Mouse (Mus musculus) embryo, embryonic 9.5 days (tissue): ENCODE results near the gene Eml2.
"Not testable (repeated sequence)": the region's sequence is repeated elsewhere in the genome, so short reads cannot be mapped to it uniquely, and the experiment has no call there.

ENCODE experiments used
- DNase-seq: peaks from one replicate; pipeline ENCODE4 v3.0.0-alpha.2; 2017; ENCODE audit errors: extremely low spot score

The Eml2 gene

GRCm38 (mm10) chr7:19175708-19176515 is at the start of gene Eml2:
TSS of gene Eml2 (plus strand) at chr7:19176421.
- DNase-seq: peak; percentile 71

- DNase-seq: no peak
Observed at GRCm38 (mm10) chr7:19127744-19128143, 48.5 kb upstream of the Eml2 start.

GRCm38 (mm10) chr7:19129396-19129795 is 46.8 kb upstream of the Eml2 start:
- DNase-seq: no peak

GRCm38 (mm10) chr7:19130657-19131056 is 45.6 kb upstream of the Eml2 start:
- no peak for DNase-seq

- peak; percentile 97 for DNase-seq
Observed at GRCm38 (mm10) chr7:19131324-19131848, 44.8 kb upstream of the Eml2 start.

- no peak for DNase-seq
Observed at GRCm38 (mm10) chr7:19136168-19136567, 40.1 kb upstream of the Eml2 start.

GRCm38 (mm10) chr7:19136673-19137334 is 39.4 kb upstream of the Eml2 start:
- DNase-seq: no peak

- no peak for DNase-seq
Observed at GRCm38 (mm10) chr7:19137380-19137779, 38.8 kb upstream of the Eml2 start.

GRCm38 (mm10) chr7:19146793-19147192 is 29.4 kb upstream of the Eml2 start:
- DNase-seq: no peak

- no peak for DNase-seq
Observed at GRCm38 (mm10) chr7:19147497-19148045, 28.6 kb upstream of the Eml2 start.

- no peak for DNase-seq
Observed at GRCm38 (mm10) chr7:19148180-19148874, 27.9 kb upstream of the Eml2 start.

GRCm38 (mm10) chr7:19148875-19149541 is 27.2 kb upstream of the Eml2 start, which contains the start of gene Qpctl:
TSS of gene Qpctl (minus strand) at chr7:19149291.
- peak; percentile 95 for DNase-seq

- peak; percentile 97 for DNase-seq
Observed at GRCm38 (mm10) chr7:19149626-19150025, 26.6 kb upstream of the Eml2 start, which contains the start of gene Snrpd2. TSS of gene Snrpd2 (plus strand) at chr7:19149722.

- not testable (repeated sequence) for DNase-seq
Observed at GRCm38 (mm10) chr7:19151121-19151520, 25.1 kb upstream of the Eml2 start.

- no peak for DNase-seq
Observed at GRCm38 (mm10) chr7:19154796-19155195, 21.4 kb upstream of the Eml2 start.

GRCm38 (mm10) chr7:19155825-19156475 is 20.3 kb upstream of the Eml2 start:
- DNase-seq: no peak

- peak; percentile 93 for DNase-seq
Observed at GRCm38 (mm10) chr7:19157160-19157800, 18.9 kb upstream of the Eml2 start.

GRCm38 (mm10) chr7:19158601-19159000 is 17.6 kb upstream of the Eml2 start:
- no peak for DNase-seq

- DNase-seq: no peak
Observed at GRCm38 (mm10) chr7:19159411-19159810, 16.8 kb upstream of the Eml2 start.

GRCm38 (mm10) chr7:19160115-19160514 is 16.1 kb upstream of the Eml2 start:
- peak; percentile 73 for DNase-seq
